Mouse (Mus musculus) WW6 (cell line): ENCODE results near the gene Spata1.

ENCODE experiments used
- DNase-seq: peaks from one replicate; pipeline ENCODE4 v3.0.0-alpha.2; 2013; ENCODE audit warnings: low read depth, low spot score

The Spata1 gene

GRCm38 (mm10) chr3:146419992-146420537, 79.5 kb downstream of the Spata1 start:
- no peak for DNase-seq

GRCm38 (mm10) chr3:146419534-146419933, 80.0 kb downstream of the Spata1 start:
- DNase-seq: no peak

DNA sequence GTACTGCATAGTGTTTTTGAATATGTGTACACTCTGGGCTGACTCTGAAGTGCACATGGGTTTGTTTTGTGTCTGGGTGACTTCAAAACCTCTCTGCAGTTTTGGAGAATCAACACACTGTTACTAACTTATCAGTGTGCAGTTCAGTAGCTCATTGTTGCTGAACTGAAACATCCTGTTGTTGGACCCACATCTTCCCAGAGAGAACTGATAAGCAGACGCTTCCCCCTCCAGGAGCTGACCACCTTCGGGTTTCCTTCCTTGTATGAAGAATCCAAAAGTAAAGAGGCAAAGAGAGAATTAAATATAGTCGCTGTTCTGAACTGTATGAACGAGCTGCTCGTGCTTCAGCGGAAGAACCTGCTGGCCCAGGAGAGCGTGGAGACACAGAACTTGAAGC, 80.7 kb downstream of the Spata1 start:
- DNase-seq: no peak

DNA sequence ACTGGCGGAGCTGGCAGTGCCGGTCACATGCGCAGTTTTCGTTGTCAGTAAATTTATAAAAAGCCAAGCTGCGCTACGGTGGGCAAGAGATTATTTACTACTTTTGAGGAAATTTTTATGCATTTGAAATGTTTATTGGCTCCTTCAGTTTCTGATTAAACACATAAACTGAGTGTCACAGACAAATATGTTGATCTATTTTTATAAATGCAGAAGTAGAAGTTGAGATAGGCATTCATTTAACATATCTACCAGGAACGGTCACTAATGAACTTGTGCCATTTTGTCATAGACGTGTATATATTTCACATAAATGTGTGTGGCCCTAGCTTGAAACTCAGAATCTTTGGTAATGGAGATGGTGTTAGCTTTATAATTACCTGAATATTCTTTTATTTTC, 81.7 kb downstream of the Spata1 start:
- no peak for DNase-seq

DNA sequence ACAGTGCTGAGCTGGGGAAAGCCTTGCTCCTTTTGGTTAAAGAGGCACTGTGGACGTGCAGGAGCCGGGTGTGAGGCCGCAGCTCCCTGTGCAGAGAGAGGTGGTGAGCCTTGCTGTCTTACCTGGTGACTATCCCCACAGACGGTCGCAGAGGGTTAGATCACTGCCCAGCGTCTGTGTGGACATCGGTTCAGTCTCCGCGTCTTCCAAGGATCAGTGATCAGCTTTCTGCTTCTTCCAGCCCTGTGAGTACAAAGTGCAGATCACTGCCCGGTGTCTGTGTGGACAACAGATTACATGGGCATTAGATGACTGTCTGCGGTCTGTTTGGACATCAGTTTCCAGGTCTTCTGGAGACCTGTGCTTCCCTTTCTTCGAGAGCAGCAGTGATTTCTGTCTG, 85.0 kb downstream of the Spata1 start:
- no peak for DNase-seq

GRCm38 (mm10) chr3:146413992-146414391, 85.6 kb downstream of the Spata1 start:
- DNase-seq: no peak

DNA sequence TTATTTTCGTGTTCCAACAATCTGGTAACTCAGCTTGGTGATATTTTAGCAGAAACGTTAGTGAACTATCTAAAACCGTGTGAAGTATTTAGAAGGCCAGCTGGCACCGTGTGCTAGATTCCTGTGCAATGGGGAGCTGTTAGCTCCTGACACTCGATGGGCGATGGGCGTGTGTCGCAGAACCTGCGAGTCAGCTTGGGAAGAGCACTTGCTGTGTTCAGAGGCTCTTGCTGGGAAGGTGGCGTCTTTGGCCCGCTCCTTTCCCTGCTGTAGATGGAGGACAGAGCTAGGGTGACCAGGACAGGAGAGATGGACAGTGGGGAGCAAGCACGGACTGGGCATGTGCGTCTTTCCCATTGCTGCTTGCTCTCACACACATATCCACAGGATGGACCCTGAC, 86.5 kb downstream of the Spata1 start:
- no peak for DNase-seq

- no peak for DNase-seq
These were observed 87.1 kb downstream of the Spata1 start for GRCm38 (mm10) chr3:146412480-146412879.

DNA sequence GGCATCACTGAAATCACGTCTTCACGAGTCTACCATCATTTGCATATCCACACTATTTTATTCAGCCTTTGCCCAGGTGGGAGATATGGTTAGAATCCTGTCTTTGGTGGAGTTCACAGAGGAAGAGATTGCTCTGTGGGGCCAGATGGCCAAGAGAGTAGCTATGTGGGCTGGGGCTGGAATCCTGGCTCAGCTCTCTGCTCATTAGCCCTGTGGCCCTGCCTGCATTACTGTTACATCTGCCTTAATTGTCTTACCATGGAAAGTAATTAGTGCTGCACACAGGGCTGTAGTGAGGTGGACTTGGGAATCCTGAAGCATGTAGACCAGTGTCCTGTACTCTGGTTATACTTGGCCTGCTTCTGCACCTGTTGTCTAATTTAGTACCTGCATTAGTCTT, 87.5 kb downstream of the Spata1 start:
- no peak for DNase-seq

DNA sequence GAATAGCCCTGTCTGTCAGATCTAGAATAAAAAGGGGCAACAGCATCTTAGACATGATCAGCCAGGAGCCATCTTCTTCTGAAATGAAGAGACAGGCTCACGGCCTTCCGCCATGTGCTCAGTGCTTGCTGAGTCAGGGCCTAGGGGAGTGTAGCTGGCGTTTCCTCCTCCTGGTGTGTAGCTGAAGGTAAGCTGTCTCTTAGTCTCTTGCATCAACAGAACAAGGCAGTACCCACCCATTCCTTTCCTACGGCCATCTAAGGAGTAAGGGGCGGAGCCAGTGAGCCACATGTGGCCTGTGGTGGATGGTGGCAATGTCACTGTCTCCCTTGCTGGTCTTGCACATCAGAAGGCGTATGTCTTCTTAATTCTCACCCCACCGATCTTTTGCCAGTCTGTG, 89.4 kb downstream of the Spata1 start:
- DNase-seq: no peak
